Mouse (Mus musculus) heart, embryonic 11.5 days (tissue): ENCODE results near the gene Pcnp. TPM values are rescaled to one million over a fixed set of nuclear protein-coding genes. Genes with fewer than 3 reads are reported as not detected.
A peak's percentile ranks its signal among the peaks of the same experiment; 100 is the strongest.

Source experiments
- ATAC-seq: fragments of 200-750 bp; cut with Nextera tagmentation; replicated peaks from 2 replicates; pipeline ENCODE4 v1.8.0; 2017; ENCODE audit warnings: moderate library complexity; ENCODE audit not compliant: insufficient number of reproducible peaks, low FRiP score, low TSS enrichment
- H3K27ac ChIP-seq: fragments of 300-500 bp; sonication (generic); 2 replicates; pipeline ENCODE4 v1.5.1; 2014; ENCODE audit warnings: mild to moderate bottlenecking, low read depth, low read length
- H3K27me3 ChIP-seq: fragments of 300-500 bp; sonication (generic); 2 replicates; pipeline ENCODE4 v1.6.1; 2014; ENCODE audit warnings: mild to moderate bottlenecking, low read length, mixed read lengths; ENCODE audit not compliant: control insufficient read depth, insufficient read depth
- H3K36me3 ChIP-seq: fragments of 300-500 bp; sonication (generic); 2 replicates; pipeline ENCODE4 v1.6.1; 2014; ENCODE audit warnings: mild to moderate bottlenecking, low read length, moderate library complexity, mixed read lengths; ENCODE audit not compliant: control insufficient read depth, insufficient read depth
- H3K4me1 ChIP-seq: fragments of 300-500 bp; sonication (generic); 2 replicates; pipeline ENCODE4 v1.6.1; 2014; ENCODE audit warnings: low read length; ENCODE audit not compliant: control insufficient read depth, insufficient read depth
- H3K4me2 ChIP-seq: fragments of 300-500 bp; sonication (generic); 2 replicates; pipeline ENCODE4 v1.6.1; 2014; ENCODE audit warnings: mild to moderate bottlenecking, moderate library complexity
- H3K4me3 ChIP-seq: fragments of 300-500 bp; sonication (generic); 2 replicates; pipeline ENCODE4 v1.5.1; 2014; ENCODE audit warnings: low read depth, low read length
- H3K9ac ChIP-seq: fragments of 300-500 bp; sonication (generic); 2 replicates; pipeline ENCODE4 v1.6.1; 2014; ENCODE audit warnings: mild to moderate bottlenecking, low read depth, low read length, moderate library complexity
- H3K9me3 ChIP-seq: fragments of 300-500 bp; sonication (generic); replicated peaks from 2 replicates; pipeline ENCODE4 v1.6.1; 2016; ENCODE audit warnings: low read length; ENCODE audit not compliant: control insufficient read depth
- WGBS: fragments of 180-500 bp; shearing (Covaris S2); extraction: QIAGEN DNeasy Blood & Tissue Kit; methylation state at CpG from one replicate; pipeline ENCODE4 v1.1.7; 2014; ENCODE audit not compliant: insufficient replicate concordance; 5-methylcytosine and 5-hydroxymethylcytosine counted together
- polyA plus RNA-seq: library from polyadenylated mRNA; unstranded; fragments of >200 nt; fragmentation: Nextera tagmentation; extraction: Ambion mirVana; gene quantifications from 2 replicates; pipeline ENCODE4 v1.2.1, GENCODE M21; 2014

Pcnp gene
- polyA plus RNA-seq, 1 experiment from 2014 or later: 172 TPM

DNA sequence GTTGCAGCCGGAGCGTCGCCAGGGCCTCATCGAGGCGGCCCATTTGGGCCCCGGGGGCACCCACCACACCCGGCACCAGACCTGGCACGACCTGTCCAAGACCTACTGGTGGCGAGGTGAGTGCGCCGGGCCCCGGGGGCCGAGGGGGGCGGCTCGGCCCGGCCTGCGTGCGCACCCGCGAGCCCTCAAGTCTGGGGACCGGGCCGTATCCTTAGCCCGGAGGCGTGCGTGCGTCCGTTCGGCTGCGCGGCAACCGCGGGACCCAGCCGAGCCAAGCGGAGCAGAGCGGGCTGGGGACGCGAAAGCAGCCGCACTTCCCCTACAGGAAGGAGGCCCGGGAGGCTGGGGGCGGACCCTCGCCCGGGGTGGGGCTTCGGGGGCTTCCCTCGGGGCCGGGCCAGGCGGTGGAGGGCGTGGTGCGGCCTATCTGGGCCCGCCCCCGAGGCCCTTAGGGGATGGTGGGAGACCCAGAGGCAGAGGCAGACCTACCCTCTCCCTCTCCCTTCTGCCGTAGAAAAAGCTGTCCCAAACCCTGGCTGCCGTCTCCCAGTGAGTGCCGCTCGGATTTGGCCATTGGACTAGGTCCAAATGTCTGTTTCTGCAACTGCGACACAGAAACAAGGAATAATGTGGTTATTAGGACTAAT, 55.2 kb downstream of the Pcnp start:
- H3K27me3 ChIP-seq: no peaks in the 10 kb centered on the region
- peak overlapping the region; percentile 83 for H3K4me2 ChIP-seq
- peaks cover 20% of the 10 kb centered on the region for H3K36me3 ChIP-seq
- H3K4me3 ChIP-seq: peak overlapping the region; percentile 99
- peak overlapping the region; percentile 93 for H3K9ac ChIP-seq
- H3K27ac ChIP-seq: peak overlapping the region; percentile 89
- under 1% methylated on average over 55 of the region's 55 CpGs for WGBS
- H3K4me1 ChIP-seq: peaks cover 5% of the 10 kb centered on the region
- H3K9me3 ChIP-seq: no peaks in the 10 kb centered on the region
- ATAC-seq: peak; percentile 92

DNA sequence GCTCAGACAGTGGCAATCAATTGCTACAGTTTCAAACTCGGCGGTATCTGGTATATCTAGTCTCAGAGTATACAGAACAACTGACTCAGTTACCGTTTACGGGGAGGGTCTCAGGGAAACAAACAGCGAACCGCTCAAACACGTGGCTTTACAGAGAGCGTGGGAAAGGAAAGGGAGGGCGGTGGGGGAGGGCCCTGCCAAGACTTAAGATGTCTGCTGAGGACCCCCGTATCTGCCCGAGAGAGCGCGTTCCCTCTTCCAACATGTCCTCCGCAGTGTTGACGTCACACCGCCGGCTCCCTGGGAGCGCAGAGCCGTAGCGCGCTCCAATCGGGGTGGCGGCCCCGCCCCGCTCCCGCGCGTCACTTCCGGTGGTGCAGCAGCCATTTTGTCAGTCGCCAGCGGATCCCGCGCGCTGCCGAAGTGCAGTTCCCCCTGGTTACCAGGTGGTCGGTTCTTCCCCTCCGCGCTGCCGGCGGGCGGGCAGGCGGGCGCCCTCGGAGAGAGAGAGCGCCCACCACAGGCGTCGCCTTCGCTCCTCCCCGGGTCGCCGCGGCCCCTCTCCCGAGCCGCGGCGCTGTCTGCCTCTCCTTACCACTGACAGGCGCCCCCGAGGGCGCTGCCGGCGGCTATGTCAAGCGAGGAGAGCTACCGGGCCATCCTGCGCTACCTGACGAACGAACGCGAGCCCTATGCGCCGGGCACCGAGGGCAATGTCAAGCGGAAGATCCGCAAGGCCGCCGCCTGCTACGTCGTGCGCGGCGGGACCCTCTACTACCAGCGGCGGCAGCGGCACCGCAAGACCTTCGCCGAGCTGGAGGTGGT, 55.9 kb downstream of the Pcnp start, which contains the start of gene Zbtb11:
Gene Zbtb11, plus strand, starts transcription at position 453 of the 825 bp plus-strand sequence.
- H3K9me3 ChIP-seq: no peaks in the 10 kb centered on the region
- H3K4me2 ChIP-seq: peak within 1 kb of the TSS; percentile 83
- H3K4me3 ChIP-seq: peak within 1 kb of the TSS; percentile 99
- under 1% methylated on average over 79 of the region's 86 CpGs for WGBS
- peaks cover 24% of the 10 kb centered on the region for H3K36me3 ChIP-seq
- H3K9ac ChIP-seq: peak within 1 kb of the TSS; percentile 93
- no peaks in the 10 kb centered on the region for H3K27me3 ChIP-seq
- peak within 1 kb of the TSS; percentile 89 for H3K27ac ChIP-seq
- H3K4me1 ChIP-seq: peaks cover 5% of the 10 kb centered on the region
- peak; percentile 92 for ATAC-seq

DNA sequence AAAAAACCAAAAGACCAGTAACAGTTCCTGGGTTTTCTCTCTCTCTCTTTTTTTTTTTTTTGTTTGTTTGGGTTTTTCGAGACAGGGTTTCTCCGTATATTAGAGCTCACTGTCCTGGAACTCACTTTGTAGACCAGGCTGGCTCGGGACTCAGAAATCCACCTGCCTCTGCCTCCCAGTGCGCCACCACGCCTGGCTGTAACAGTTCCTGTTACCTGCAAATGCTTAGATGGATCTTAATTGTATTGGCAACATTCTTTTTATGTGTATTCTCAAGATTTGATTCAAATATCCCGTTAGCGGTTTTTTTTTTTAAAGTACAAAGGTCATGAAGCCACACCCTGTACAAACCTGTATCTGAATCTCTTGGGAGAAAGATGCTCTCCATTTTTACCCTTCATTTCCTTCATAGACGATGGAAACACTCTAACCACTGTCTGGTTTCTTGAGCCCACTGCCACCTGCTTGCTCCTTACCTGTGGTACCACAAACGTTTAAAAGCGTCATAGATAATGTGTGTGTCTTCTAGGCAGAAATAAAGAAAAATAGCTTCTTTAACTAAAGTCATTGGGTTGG, 56.8 kb downstream of the Pcnp start:
- peak overlapping the region; percentile 83 for H3K4me2 ChIP-seq
- no peak for ATAC-seq
- no peaks in the 10 kb centered on the region for H3K27me3 ChIP-seq
- 0 out of 2 replicates have a peak overlapping the region, but pooled peaks have one; percentile 39 for H3K9ac ChIP-seq
- WGBS: 56% methylated on average over 10 of the region's 10 CpGs
- H3K4me1 ChIP-seq: peaks cover 5% of the 10 kb centered on the region
- no peaks in the 10 kb centered on the region for H3K9me3 ChIP-seq
- H3K27ac ChIP-seq: no peak overlapping the region; the same call in 1 of the 2 replicates
- H3K36me3 ChIP-seq: peaks cover 25% of the 10 kb centered on the region
- peak overlapping the region; percentile 99 for H3K4me3 ChIP-seq

DNA sequence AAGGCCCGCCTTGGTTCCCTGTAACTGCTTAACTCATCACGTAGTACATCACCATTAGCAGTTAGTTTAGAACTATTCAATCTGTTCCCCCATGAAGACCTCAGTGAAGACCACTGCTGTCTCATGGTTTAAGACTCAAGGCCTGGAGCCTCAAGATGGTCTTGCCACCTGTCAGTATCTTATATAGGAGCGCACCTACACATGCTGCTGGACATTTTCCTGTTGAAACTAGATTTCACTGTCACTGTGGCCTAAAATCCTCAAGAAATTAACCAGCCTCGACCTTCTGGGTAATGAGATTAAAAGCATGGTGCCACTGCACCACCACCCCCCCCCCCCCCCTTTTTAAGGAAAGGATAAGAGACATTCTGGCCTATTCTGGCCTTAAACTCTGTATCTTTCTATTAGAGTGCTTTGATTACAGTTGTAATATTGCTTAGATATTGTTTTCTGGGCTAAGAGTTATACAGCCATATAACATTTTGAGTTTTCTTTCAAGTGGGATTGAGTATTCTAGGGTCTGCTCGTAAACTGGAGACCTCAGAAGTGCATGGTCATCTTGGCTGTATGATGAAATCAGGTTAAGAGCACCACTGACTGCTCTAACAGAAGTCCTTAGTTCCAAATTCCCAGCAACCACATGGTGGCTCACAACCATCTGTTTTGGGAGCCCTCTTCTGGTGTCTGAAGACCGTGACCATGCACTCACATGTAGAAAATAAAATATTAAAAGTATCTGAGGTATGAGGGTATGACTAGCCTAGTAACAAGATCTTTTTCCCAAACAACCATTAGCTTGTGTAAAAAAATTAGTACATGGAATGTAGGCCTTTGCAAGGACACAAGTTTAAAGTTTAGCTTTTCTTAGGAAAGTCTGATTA, 57.6 kb downstream of the Pcnp start:
- Histone ChIP-seq H3K4me2 (no peak overlapping the region), H3K4me1 (peaks cover 9% of the 10 kb centered on the region), H3K27ac (no peak overlapping the region), H3K9ac (no peak overlapping the region), H3K9me3 (no peaks in the 10 kb centered on the region), H3K27me3 (no peaks in the 10 kb centered on the region), H3K36me3 (peaks cover 25% of the 10 kb centered on the region), H3K4me3 (no peak overlapping the region)
- ATAC-seq: no peak
- WGBS: 81% methylated on average over 6 of the region's 6 CpGs

DNA sequence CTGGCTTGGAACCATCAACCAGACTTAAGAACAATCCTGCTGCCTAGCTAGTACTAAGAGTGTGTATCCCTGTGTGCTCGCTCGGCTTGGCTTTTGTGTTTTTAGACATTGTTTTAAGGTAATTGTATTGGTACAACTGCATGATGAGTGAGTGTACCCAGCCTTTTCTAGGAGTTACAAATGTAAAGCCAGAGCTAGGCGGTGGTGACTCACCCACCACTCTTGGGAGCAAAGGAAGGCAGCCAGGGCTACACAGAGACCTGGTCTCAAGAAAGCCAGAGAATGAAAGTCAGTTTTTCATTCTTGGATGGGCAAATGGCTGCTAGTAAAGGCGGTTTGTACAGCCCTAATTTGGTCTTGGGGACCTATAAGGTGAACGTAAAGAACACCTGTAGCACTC, 59.1 kb downstream of the Pcnp start:
- no peak overlapping the region for H3K4me2 ChIP-seq
- no peak overlapping the region for H3K9ac ChIP-seq
- H3K27me3 ChIP-seq: no peaks in the 10 kb centered on the region
- peaks cover 7% of the 10 kb centered on the region for H3K4me1 ChIP-seq
- no peak overlapping the region for H3K4me3 ChIP-seq
- H3K36me3 ChIP-seq: peaks cover 25% of the 10 kb centered on the region
- WGBS: 91% methylated on average over 5 of the region's 5 CpGs
- no peak for ATAC-seq
- H3K9me3 ChIP-seq: no peaks in the 10 kb centered on the region
- H3K27ac ChIP-seq: no peak overlapping the region

DNA sequence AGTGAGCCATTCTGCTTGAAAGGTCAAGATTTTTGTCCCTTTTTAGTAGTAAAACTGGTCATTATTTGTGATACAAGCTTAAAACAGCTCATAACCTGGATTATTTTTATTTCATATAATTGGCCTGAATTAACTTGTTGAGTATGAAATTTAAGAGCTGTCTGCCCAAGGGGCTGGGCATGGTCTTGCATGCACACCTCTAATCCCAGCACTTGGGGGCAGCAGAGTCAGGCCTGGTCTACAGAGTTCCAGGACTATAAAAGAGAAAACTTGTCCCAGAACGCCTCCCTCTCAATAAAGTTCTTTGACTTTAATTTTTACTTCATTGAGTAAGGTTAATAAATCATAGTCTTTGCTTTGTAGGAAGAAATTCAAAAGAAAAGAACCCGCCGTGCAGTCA, 60.4 kb downstream of the Pcnp start:
- 81% methylated on average over 3 of the region's 3 CpGs for WGBS
- H3K4me2 ChIP-seq: no peak overlapping the region

DNA sequence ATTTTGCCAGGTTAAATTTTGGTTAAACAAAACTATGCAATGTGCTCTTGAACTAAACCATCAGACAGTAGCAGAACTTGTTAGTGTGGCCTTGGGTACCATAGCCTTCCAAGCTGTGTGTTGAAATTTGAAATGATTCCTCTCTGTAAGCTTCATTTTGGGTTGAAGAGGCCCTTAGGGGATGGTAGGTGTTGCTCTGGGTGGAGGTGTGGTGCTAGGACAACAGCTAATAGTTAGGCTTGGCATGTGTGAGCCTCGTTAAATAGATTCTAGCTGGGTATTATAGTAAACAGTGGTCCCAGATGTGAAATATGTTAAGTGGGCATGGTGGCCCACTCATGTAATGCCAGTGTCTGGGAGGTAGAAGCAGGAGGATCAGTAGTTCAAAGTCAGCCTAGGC, 62.3 kb downstream of the Pcnp start:
- H3K4me1 ChIP-seq: peaks cover 4% of the 10 kb centered on the region; the same call in 1 of the 2 replicates
- peak overlapping the region; percentile 71 for H3K4me3 ChIP-seq
- H3K9me3 ChIP-seq: no peaks in the 10 kb centered on the region
- 43% methylated on average over 1 of the region's 1 CpGs for WGBS
- peak overlapping the region; percentile 96 for H3K9ac ChIP-seq
- ATAC-seq: no peak
- H3K27ac ChIP-seq: no peak overlapping the region
- H3K4me2 ChIP-seq: peak overlapping the region; percentile 80
- peaks cover 25% of the 10 kb centered on the region for H3K36me3 ChIP-seq
- no peaks in the 10 kb centered on the region for H3K27me3 ChIP-seq

More for the DNA sequence above, 60.4 kb downstream of the Pcnp start:
- H3K9me3 ChIP-seq: no peaks in the 10 kb centered on the region
- peaks cover 4% of the 10 kb centered on the region; the same call in 1 of the 2 replicates for H3K4me1 ChIP-seq
- no peak overlapping the region for H3K4me3 ChIP-seq
- no peak for ATAC-seq
- H3K36me3 ChIP-seq: peaks cover 25% of the 10 kb centered on the region
- H3K9ac ChIP-seq: no peak overlapping the region
- no peak overlapping the region for H3K27ac ChIP-seq
- H3K27me3 ChIP-seq: no peaks in the 10 kb centered on the region
